Mouse (Mus musculus) kidney, postnatal 4 days (tissue): ENCODE measurements around the gene Cacnb1.
A peak's percentile ranks its signal among the peaks of the same experiment; 100 is the strongest.

Experiments used
- DNase-seq, 2 experiments: peaks; one replicate each; pipeline ENCODE4 v3.0.0; 2021; ENCODE audit warnings: mixed read lengths in 2 of 2

Gene Cacnb1

DNA sequence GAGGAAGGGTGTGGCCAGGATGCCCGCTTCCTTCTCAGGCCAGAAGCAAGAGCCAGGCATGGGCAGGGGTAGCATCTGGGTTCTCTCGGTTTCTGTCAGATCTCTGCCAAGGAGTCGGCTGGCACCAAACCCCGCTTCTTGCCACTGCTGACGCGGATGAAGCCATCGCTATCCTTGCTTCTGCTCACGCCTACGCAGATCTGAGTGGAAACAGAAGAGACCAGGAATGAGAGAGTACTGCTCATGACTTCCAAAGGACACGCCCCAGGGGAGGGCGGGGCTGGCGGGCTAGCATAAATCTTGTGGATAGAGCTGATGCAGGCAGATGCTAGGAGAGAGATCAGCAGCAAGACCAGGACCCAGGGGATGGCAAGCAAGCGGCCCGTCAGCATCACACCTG is 15.0 kb upstream of the Cacnb1 start:
- DNase-seq = peak; percentile 35 to 54

DNA sequence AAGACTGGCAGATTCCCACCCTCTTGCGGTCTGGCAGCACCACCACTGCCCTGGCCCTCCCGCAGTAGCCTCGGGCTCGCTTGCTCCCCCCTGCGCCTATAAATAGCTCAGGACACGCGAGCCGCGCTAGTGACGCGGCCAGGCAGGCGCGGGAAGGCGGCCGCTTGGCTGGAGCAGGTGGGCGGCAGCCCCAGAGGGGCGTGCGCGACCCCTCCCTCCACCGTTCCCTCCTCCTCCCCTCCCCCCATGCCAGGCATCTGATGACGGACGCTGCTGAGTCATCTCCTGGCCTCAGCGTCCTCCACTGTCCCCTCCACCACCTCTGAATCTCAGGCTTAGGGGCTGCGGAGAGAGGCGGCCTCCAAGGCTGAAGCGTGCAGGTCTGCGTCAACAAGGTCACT is 13.1 kb upstream of the Cacnb1 start:
- DNase-seq = peak; percentile 54 to 71

DNA sequence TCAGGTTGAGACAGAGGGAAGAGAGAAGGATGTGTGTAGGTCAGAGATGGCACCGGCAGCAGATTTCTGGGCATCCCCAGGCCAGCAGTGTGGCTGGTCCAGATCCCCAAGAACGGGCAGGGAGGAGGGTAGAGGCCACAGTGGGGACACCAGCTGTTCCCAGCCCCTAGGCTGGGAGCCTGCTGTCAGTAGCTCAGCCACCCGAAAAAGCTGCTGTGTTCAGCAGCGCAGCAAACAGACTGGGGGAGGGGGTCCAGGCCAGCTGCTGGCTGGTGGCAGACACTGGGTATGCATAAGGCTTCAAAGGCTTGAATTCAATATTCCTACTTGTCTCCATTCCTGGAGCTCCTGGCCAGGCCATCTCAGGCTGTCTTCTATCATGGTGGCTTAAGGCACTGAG is 12.0 kb upstream of the Cacnb1 start:
- DNase-seq = peak; percentile 50 to 66

DNA sequence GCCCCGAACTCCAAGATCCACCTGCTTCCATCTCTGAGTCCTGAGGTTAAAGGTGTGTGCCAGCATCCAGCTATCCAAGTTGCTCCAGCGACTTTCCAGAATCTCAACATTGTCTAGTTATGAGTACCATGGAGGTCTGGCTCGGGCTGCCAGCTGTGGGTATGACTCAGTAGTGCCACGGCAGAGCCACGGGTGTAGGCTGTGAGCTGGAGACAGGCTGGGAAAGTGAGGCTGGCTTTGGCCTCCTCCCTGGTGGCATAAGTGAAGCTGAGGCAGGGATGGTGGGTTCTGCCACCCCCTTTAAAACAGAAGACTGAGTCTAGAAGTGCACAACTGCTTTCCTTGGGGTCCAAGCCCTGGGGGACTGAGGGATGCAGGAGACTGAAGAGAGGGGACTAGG is 11.2 kb upstream of the Cacnb1 start:
- no peak for DNase-seq

DNA sequence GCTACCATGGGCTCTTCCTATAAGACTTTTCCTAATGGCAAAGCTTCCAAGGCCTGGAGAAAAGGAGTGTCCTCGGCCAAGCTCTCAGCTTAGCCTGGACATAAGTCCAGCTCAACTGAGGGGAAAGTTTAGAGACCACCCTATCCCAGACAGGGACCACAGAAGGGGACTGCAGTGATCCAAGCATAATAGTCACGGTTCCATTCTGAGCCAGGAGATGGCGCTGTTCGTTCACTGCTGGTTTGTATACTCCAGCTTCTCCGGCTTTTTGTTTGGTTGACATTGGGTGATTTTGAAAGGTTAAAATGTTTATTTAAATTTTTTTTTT is 8.6 kb upstream of the Cacnb1 start:
- DNase-seq = peak; percentile 90 to 91

DNA sequence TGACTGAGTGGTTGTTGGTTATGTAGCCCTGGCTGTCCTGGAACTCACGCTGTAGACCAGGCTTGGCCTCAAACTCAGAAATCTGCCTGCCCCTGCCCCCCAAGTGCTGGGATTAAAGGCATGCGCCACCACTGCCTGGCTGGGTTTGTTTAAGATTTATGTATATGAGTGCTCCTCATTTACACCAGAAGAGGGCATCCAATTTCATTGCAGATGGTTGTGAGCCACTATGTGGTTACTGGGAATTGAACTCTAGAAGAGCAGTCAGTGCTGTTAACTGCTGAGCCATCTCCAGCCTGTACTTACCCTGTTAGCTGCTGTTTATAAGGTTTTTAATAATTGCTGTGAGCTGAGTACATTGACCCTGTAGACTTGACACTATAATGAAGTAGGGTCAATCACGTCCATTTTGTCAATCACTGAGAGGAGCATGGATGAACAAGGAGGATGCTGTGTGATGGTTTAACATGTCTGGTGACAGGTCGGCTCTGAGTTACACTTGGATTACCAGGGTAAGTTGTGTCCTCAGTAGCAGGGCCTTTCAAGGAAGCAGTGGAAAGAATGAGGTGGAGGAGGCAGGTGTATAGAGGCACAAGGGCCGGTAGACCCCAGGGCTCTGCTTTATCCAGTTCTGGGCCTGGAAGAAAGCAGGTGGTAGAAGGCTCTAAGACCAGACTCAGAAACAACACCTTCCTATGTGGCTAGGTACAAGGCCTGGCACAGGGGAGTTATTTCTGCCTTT is 8.0 kb upstream of the Cacnb1 start:
- no peak for DNase-seq

DNA sequence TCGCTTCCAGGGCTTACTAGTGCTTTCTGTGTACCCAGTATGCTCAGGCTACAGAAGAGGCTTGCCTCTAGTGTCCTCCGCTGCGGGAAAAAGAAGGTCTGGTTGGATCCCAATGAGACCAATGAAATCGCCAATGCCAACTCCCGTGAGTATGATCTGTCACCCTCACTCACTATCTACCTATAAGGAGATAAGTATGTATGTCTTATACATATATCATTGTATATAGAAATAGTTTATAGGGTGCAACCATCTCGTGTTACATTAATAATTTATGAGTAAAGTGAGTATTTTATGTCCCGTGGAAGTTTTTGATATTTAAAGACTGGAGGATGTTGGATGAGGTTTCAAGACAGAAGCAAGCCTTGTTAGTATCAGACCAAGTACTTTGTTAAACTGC is 5.0 kb upstream of the Cacnb1 start:
- DNase-seq = no peak

DNA sequence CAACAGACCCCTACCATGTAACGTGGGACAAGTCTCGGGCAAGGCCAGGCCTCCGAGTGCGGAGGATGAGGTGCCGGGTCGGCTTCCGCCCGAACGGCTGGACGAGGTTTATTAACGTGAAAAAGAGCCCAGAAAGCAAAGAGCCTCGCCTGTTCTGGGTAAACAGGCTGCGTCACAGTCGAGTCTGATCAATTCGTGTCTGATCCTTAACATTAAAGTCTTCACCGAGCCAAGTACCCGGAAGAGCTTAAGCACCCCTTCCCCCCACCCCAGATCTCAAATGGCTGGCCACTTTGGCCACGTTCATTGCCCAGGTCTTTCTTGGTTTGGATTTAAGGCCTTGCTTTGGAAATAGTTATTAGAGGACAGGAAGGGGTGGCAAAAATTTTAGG is 4.5 kb upstream of the Cacnb1 start:
- DNase-seq = no peak

DNA sequence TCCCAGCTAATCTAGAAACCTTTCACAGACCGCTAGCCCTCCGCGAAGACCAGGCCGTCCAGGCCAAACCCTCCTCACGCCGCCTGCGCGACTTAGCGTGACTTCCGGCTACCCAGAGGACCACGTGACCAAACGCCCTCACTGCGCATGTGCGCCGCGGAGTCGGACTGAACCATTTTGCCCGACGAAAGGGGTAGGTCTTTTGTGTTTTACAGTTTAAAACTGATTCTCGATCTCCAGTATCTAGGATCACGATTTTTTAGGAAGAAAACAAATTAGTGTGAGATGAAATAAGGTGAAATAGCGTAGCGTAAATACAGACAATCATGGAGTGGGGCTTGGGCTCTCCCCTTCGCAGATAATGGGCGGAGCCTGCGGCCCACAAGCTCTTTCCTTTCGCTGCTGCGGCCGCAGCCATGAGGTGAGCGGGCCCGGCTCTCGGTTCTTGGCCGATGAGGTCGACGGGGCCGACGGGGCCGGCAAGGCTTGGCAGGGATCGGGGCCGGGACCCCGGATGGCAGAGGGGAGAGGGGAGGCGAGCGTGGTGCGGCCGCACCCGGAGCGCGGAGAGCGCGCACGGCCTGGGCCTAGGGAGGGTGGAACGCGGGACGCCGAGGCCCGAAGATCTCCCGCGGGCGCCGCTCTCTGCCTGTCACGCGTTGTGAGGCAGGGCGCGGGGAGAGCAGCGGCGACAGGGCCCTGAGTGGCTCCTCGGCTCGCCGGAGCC is 3.9 kb upstream of the Cacnb1 start, which contains the start of gene Rpl19:
Gene Rpl19, plus strand, starts transcription at position 141 of the 727 bp plus-strand sequence.
- DNase-seq = peak; percentile 94 to 96

DNA sequence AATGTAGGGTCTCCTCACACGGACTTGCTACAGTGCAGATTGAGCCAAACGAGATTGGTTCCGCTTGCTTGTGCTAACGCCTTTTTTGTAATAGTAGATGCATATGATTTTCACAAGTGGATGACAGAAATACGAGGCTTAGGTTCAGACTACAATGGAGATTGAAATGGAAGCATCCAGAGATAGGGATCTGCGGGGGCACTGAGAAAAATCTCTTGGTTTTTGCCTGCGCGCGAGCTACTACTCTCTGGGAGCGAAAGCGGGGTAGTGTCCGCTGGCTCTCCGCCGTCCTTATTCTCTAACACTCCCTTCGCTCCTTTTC is 3.4 kb upstream of the Cacnb1 start:
- no peak for DNase-seq

DNA sequence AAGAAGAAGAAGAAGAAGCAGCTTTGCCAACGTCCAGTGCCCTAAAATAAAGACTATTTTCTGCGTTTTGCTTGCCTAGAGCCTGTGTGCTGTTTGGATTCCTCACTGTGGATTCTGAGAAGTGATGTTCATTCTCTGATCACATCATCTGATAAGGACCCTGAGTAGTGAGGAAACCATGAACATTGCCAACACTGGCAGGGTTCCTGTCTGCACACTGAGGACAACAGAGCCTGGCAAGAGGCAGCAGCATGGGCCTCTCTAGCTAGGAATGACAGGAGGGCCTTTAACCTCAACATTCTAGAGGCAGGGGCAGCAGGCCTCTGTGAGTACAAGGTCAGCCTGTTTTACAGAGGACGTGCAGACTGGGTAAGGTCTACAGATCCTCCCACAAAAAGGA is 1.7 kb upstream of the Cacnb1 start:
- no peak for DNase-seq

DNA sequence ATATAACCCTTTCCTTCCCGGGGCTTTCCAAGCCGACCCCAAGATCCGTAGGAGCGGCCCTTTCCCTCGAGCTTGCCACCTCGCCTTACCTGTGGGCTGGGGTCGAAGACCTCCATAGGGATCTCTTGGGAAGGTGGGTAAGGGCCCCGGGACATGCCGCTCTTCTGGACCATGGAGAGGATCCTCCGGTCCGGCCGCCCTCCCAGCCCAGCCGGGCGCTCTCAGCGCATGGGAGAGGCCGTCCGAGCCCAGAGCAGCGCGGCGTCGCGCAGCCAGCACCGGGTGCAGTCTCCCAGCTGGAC is 630 bp downstream of the Cacnb1 start:
- no peak for DNase-seq

DNA sequence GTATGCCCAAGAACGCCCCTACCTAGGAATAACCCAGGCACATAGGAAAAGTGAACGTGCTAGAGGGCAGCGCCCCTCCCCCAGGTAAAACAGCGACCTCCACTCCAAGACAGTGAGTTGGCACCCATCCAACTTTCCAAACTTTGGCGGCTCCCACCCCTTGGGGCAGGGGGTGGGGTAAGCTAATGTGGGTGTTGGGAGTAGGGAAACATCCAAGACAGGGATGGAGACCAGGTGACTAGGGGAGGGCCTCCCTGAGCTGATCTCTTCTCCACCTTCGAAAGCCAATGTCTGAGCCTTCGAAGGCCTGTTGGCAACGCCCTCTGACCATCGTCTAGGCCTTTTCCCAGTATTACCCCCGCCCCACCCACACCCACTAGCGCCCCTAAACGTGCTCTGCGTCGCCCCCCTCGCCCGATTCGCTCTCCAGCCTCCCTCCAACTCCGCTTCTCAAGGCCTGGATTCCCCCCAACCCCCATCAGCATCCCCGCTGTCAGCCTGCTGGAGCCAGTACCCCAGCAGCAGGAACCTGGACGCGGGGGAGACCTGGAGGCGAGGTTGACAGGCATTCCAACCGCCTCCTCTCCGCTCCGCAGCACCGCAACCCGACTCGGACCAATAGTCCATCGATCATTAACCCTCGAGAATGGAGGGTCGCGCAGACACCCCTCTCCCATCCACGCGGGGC is 1.1 kb downstream of the Cacnb1 start:
- peak; percentile 76 to 84 for DNase-seq

DNA sequence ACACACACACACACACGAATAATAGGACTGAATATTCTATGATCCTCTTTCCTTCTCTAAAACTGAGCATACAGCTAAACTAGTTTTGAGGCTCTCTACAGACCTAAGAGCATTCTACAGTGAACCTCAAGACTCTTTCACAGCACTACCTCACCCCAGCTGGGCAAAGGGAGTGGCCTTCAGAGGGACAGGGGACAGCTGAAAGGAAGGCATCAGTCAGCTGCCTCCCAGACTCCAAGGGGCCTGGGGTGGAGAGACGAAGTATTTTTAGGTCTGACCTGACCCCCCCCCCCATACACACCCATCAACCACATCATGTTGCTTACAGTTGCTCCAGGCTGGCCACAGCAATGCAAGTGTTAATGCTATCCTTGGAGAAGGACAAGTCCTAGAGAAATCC is 1.7 kb downstream of the Cacnb1 start:
- no peak for DNase-seq

DNA sequence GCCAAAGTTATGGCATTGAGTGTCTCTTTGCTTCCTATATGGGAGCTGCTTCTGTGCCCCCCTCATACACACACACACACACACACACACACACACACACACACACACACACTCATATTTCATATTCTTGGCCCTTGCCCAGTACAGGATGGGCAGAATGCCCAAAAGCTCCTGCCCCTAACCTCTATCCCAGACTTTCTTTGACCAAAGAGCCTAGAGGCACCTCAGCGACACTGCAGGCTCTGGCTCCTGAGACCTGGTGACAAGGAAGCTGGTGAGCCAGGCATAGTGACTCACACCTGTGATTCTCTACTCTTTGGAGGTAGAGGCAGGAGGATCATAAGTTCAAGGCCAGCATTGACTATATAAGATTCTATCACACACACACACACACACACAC is 2.1 kb downstream of the Cacnb1 start:
- DNase-seq = peak in 1 of 2 experiments; percentile 49

DNA sequence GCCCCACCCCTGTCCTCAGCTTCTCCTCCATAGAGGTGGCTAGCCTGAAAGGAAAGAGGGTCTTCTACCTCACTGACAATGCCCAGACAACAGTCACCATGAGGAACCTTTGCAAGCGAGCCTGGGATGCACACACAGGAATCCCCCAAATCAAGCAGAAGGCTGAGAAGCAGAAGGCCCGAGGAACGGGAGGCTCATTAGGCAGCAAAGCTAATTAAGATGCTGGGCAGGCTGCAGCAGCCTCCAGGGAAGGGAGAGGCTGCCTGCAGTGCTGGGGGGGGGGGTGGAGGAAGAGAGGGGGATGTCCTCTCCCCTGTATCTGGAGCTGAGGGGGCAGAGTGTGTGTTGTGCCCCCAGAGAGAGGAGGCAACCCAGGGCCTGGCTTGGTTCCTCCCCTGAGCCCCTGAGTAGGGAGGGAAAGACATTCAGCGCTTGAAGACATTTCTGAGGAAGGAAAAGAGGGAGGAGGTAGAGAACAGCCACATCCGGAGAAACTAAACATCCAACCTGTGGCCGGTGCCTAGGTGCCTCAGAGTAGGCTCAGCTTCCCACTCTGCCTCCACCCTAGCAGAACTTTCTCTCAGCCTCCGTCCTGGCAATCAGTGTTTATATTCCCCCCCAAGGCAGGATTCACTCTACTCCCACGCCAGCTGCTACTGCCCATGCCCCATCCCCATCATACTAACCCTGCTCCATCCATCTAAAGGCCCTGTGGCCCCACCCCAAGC is 2.8 kb downstream of the Cacnb1 start:
- DNase-seq = no peak

DNA sequence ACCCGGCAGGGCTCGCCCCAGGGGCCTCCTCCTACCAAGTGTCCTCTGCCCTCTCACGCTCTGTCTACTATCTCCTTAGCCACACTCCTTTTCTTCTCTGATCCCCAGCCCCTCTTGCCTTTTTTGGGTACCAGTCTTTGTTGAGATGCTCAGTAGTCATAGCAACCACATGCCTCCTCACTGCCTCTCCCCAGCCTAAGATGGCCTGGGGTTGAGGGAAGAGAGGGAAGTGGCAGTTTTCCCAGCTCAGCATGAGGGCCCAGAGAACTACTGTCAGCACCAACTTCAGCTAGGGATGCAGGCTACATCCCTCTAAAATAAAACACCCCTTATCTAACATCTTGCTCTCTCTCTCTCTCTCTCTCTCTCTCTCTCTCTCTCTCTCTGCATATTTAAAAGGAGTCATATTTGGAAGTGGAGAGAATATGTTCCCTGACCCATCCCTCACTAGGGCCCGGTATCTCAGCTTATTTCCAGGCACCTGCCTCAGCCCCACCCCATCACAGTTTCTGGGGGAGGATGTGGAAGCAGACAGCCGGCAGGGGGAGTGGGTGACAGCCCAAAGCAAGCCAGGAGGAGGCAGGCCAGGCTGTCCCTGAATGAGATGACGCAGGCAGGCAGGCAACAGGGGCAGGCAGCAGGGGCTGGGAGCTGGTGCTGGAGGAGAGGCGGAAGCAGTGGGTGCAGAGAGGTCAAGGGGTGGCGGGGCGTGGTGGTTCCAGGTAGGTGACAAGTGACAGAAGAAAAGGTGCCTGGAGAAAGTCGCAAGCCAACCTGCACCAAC is 3.8 kb downstream of the Cacnb1 start:
- DNase-seq = peak; percentile 63 to 76

DNA sequence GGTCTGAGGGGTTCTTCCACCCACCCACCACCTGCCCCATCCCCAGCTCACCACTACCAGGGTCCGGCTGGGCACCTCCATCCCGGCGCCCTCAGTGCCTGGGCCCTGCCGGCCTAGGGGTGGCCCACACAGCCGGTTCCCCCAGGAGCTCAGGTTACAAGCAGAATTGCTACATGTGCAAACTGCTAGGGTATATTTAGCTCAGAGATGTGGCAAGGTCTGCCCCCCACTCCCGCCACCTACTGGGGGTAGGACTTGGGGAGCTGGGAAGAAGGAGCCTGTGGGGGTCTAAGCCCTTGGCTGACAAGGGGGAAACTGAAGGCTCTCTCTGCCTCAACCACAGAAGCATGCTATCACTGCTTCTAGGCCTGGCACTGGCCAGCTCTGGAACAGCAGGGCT is 4.6 kb downstream of the Cacnb1 start:
- no peak for DNase-seq

DNA sequence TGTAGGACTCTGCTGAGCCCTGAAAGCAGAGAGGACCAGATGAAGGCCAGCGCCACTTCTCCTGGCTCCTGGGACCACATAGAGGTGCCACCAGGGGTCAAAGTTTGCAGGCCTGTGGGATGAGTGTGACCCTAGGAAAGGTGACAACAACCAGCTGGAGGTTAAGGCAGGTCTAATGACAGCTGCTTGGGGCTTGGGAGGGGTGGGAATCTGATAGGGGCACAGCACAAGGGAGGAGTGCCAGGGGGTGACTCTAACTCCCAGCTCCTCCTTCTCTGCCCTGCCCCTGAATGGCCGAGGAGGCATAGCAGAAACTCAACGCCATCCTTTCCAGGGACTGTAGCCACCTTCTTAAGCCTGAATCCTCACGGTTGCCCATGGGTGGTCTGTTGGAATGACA is 6.0 kb downstream of the Cacnb1 start:
- DNase-seq = no peak

DNA sequence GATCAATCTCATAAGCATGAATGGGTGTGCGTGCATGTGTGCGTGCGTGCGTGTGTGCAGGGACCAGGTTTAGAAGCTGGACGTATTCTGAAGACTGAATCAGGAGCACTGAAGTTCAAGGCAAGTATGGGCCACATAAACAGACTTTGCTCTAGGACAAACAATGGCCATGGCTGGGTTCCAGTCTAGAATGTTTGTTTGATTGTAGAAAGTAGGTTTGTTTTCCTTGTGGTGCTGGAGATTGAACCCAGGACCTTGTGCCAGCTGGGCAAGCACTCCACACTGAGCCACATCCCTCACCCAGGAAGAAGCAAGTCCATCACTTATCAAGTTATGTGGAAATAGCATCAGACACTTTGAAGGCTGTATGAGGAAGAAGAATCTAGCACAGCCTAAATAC is 6.7 kb downstream of the Cacnb1 start:
- DNase-seq = no peak

DNA sequence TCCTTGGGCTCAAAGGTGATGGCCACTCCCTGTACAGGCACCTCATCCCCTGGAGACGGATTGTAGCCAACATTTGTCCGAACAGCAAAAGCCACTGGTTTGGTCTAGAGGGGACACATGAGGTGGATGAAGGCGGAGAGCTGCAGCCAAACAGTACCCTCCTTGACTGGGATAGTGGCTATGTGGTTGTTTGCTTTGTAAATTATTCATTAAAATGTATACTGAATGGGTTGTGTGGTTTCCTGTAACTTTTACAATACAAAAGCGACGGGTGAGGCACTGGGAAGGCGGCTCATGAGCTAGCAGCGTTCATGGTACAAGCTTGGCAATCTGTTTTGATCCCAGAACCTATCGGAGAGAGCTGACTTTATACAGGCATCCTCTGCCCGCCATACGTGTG is 10.0 kb downstream of the Cacnb1 start:
- no peak for DNase-seq

DNA sequence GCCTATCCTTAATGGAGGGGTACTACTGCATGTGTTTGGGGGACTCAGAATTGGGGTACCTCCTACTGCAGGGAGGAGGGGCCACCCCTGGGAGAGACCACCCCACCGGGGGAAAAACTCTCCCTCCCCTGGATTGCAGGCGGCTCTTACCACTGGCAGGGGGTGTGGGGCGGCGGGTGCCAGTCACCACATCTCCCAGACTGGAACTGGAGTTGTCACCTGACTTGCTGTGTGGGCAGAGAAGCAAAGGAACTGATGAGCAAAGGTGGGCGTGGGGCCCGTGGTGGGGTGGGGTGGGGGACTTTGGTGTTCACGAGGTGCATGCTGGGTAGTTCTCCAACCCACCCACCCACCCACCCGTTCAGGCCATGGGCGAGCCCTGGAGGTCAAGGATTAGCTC is 11.1 kb downstream of the Cacnb1 start:
- DNase-seq = no peak

DNA sequence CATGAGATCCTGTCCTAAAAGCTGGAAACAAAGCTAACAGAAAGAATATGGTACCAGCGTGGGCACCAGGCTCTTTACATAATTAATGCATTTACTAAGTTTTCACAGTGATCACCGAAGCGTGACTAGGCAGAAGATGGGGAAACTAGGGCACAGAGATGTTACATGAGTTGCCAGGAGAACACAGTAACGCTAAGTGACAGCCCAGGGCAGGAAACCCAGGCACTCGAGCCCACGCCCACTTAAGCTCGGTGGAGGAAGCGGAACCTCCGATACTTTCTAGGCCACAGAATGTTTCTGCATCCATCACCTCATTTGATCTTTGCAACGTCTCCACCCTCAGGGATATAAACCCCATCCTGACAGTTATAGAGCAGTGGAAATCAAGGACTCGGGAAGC is 14.7 kb downstream of the Cacnb1 start:
- DNase-seq = no peak
